Mouse (Mus musculus): ENCODE data around the gene Atxn3. TPM values are rescaled to one million over a fixed set of nuclear protein-coding genes. Genes with fewer than 3 reads are reported as not detected.
A peak's percentile ranks its signal among the peaks of the same experiment; 100 is the strongest.
"Not testable (repeated sequence)": the region's sequence is repeated elsewhere in the genome, so short reads cannot be mapped to it uniquely, and the experiment has no call there.

Atxn3 gene
- polyA plus RNA-seq, 1 experiment from 2014 or later: 16.1 TPM

DNA sequence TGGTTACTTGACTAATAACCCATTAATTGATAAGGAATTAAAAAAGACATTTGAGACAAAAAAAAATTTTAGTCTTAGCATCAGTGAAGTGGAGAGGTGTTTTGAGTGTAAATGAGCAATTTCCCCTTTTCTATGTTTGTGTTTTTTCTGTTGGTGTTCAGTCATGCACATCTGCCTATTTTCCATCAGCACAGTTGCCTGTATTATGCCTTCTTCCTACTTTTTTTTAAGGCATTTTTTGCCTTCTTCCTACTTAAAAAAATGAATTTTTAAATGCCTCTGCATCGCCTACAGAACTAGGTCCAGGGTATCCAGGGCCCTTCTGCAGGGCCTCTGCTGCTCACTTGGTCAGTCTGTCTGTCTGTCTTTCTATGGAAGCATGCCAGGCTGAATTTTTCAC is 20.5 kb upstream of the Atxn3 start:
- CTCF ChIA-PET: no interaction called here
- POLR2A ChIA-PET: interaction anchor here (1.0 kb wide), 1 partner anchor 20 kb away, joined by 5 read pairs; no protein-coding TSS in a partner anchor
- in situ Hi-C loops (cut with MboI; ENCODE audit: low pct_unique_long_range_greater_than_20kb): loop anchor here (25.0 kb wide), 1 partner anchor 784 kb away; the partner anchor contains the start of genes Gm20604, Gm28051, Gon7 and Ubr7
- H3K27me3 ChIP-seq: no peaks in the 10 kb centered on the region
- no peak for TF ChIP-seq CTCF (IDR thresholded peaks at IDR 0.05)
- ATAC-seq (no peak), DNase-seq (ENCODE audit: low read depth, low spot score) (no peak)

GRCm38 (mm10) chr12:101978162-101978561 is 20.1 kb upstream of the Atxn3 start:
- ATAC-seq (no peak), DNase-seq (ENCODE audit: low read depth, low spot score) (no peak)
- TF ChIP-seq CTCF (IDR thresholded peaks at IDR 0.05): no peak
- ChIA-PET CTCF (no interaction called here), POLR2A (interaction anchor here (0.6 to 1.0 kb wide), 2 partner anchors 19 to 1248 kb away, joined by 3 to 5 read pairs; no protein-coding TSS in a partner anchor)
- no peaks in the 10 kb centered on the region for H3K27me3 ChIP-seq
- in situ Hi-C loops (cut with MboI; ENCODE audit: low pct_unique_long_range_greater_than_20kb): loop anchor here (25.0 kb wide), 1 partner anchor 784 kb away; the partner anchor contains the start of genes Gm20604, Gm28051, Gon7 and Ubr7

DNA sequence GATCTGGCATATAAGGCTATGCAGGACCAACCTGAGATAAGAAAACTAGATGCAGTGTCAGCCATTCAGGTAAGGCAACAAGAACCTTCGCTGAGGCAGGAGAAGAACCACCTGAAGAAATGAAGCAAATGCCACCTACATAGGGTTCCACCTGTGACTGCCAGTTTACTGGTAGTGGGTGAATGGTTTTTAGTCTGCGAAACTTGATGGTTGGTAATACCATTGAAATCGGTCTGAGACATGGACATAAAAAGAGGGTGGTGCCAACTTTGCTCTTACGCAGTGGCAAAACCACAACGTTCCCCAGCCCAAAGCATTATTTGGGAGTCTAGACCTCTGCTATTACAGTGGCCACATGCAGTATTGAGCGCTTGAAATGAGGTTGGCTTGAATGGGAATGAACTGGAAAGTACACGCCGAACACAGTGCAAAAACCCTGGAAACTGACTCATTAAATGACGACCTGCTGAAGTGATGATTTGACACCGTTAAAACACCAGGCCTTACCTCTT is 19.4 kb upstream of the Atxn3 start:
- POLR2A ChIA-PET: interaction anchor here (0.6 kb wide), 1 partner anchor 1248 kb away, joined by 3 read pairs; no protein-coding TSS in a partner anchor
- TF ChIP-seq CTCF (IDR thresholded peaks at IDR 0.05): no peak
- DNase-seq (ENCODE audit: low read depth, low spot score) (no peak), ATAC-seq (no peak)
- CTCF ChIA-PET: no interaction called here
- in situ Hi-C loops (cut with MboI; ENCODE audit: low pct_unique_long_range_greater_than_20kb): loop anchor here (25.0 kb wide), 1 partner anchor 785 kb away; the partner anchor contains the start of genes Gm20604, Gm28051, Gon7 and Ubr7
- H3K27me3 ChIP-seq: no peaks in the 10 kb centered on the region

- ATAC-seq (peak; percentile 18), DNase-seq (ENCODE audit: low read depth, low spot score) (no peak)
- H3K27me3 ChIP-seq: no peaks in the 10 kb centered on the region
- TF ChIP-seq CTCF (IDR thresholded peaks at IDR 0.05): no peak
- CTCF ChIA-PET: interaction anchor here (1.1 to 1.2 kb wide), 2 partner anchors 15 to 20 kb away, joined by 3 read pairs; no protein-coding TSS in a partner anchor
- POLR2A ChIA-PET: interaction anchor here (1.0 kb wide), 1 partner anchor 13 kb away, joined by 3 read pairs; no protein-coding TSS in a partner anchor
- in situ Hi-C loops (cut with MboI; ENCODE audit: low pct_unique_long_range_greater_than_20kb): loop anchor here (25.0 kb wide), 1 partner anchor 785 kb away; the partner anchor contains the start of genes Gm20604, Gm28051, Gon7 and Ubr7
Observed at GRCm38 (mm10) chr12:101976651-101977403, 18.8 kb upstream of the Atxn3 start.

- ATAC-seq (peak; percentile 95), DNase-seq (ENCODE audit: low read depth, low spot score) (no peak)
- no peak for TF ChIP-seq CTCF (IDR thresholded peaks at IDR 0.05)
- in situ Hi-C loops (cut with MboI; ENCODE audit: low pct_unique_long_range_greater_than_20kb): loop anchor here (25.0 kb wide), 1 partner anchor 786 kb away; the partner anchor contains the start of genes Gm20604, Gm28051, Gon7 and Ubr7
- ChIA-PET CTCF (interaction anchor here (0.9 to 1.2 kb wide), 3 partner anchors 16 to 21 kb away, joined by 3 read pairs; no protein-coding TSS in a partner anchor), POLR2A (interaction anchor here (0.6 to 1.0 kb wide), 2 partner anchors 14 to 118 kb away, joined by 3 to 11 read pairs; no protein-coding TSS in a partner anchor)
- H3K27me3 ChIP-seq: no peaks in the 10 kb centered on the region
Observed at GRCm38 (mm10) chr12:101975601-101976571, 17.8 kb upstream of the Atxn3 start, which contains the start of gene Cpsf2. Gene Cpsf2, plus strand, starts transcription at chr12:101975988.

DNA sequence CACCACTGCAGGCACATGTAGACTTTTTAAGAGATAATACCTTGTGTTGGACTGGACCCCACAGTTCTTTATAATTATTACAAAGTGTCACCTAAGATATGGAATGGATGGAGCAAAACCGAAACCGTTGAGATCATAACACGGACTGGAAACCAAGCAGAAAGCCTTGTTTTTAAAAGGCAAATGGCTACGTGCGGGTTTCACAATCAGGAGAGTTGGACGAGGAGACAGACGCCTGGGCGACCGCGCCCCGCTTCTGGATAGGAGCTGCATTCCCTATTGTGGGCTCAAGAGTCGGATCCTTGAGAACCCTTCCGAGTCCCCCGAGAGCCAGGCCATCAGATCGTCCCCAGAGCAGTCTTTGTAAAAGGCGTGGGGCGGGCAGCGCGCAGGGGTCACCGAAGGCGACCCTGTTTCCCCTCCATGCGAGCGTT is 17.1 kb upstream of the Atxn3 start:
- no peak for DNase-seq (ENCODE audit: low read depth, low spot score)
- in situ Hi-C loops (cut with MboI; ENCODE audit: low pct_unique_long_range_greater_than_20kb): loop anchor here (25.0 kb wide), 1 partner anchor 787 kb away; the partner anchor contains the start of genes Gm20604, Gm28051, Gon7 and Ubr7
- ChIA-PET POLR2A (no interaction called here), CTCF (interaction anchor here (0.9 kb wide), 1 partner anchor 17 kb away, joined by 3 read pairs; no protein-coding TSS in a partner anchor)
- ATAC-seq: peak; percentile 13
- no peak for TF ChIP-seq CTCF (IDR thresholded peaks at IDR 0.05)
- H3K27me3 ChIP-seq: no peaks in the 10 kb centered on the region

GRCm38 (mm10) chr12:101974571-101974970 is 16.5 kb upstream of the Atxn3 start:
- CTCF ChIA-PET: interaction anchor here (0.9 kb wide), 1 partner anchor 16 kb away, joined by 3 read pairs; no protein-coding TSS in a partner anchor
- TF ChIP-seq CTCF (IDR thresholded peaks at IDR 0.05): no peak
- DNase-seq (ENCODE audit: low read depth, low spot score): no peak
- no peaks in the 10 kb centered on the region for H3K27me3 ChIP-seq
- in situ Hi-C loops (cut with MboI; ENCODE audit: low pct_unique_long_range_greater_than_20kb): no loop called here
- POLR2A ChIA-PET: interaction anchor here (0.6 to 0.7 kb wide), 2 partner anchors 30 to 441 kb away, joined by 3 to 5 read pairs; no protein-coding TSS in a partner anchor
- ATAC-seq: no peak

- no peak for TF ChIP-seq CTCF (IDR thresholded peaks at IDR 0.05)
- ChIA-PET CTCF (interaction anchor here (1.6 kb wide), 1 partner anchor 12 kb away, joined by 3 read pairs; no protein-coding TSS in a partner anchor), POLR2A (no interaction called here)
- no peak for DNase-seq (ENCODE audit: low read depth, low spot score)
- in situ Hi-C loops (cut with MboI; ENCODE audit: low pct_unique_long_range_greater_than_20kb): no loop called here
- no peaks in the 10 kb centered on the region for H3K27me3 ChIP-seq
- ATAC-seq: no peak
Observed at GRCm38 (mm10) chr12:101972230-101972629, 14.2 kb upstream of the Atxn3 start.

DNA sequence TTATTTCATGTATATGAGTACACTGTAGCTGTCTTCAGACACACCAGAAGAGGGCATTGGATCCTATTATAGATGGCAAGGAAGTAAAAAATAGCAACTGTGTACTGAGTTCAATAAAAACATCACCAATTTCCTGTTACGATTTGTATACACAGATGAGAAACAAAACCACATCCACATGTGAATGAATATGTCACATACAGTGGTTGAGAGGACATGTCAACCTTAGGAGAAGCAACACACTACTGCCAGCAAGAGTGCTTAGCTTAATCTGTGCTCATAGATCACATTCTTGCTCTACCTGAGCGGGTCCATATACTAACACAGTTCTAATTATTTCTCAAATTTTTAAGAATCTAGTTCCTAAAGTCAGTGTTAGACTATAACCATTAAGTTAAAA is 13.3 kb upstream of the Atxn3 start:
- no peak for ATAC-seq
- CTCF ChIA-PET: no interaction called here
- POLR2A ChIA-PET: no interaction called here
- TF ChIP-seq CTCF (IDR thresholded peaks at IDR 0.05): no peak
- H3K27me3 ChIP-seq: no peaks in the 10 kb centered on the region
- no peak for DNase-seq (ENCODE audit: low read depth, low spot score)
- in situ Hi-C loops (cut with MboI; ENCODE audit: low pct_unique_long_range_greater_than_20kb): no loop called here

GRCm38 (mm10) chr12:101958960-101959780 is 1.1 kb upstream of the Atxn3 start:
- in situ Hi-C loops (cut with MboI; ENCODE audit: low pct_unique_long_range_greater_than_20kb); ATAC-seq; H3K27me3 ChIP-seq; DNase-seq (ENCODE audit: low read depth, low spot score): not testable (repeated sequence)
- POLR2A ChIA-PET: interaction anchor here (0.7 to 1.0 kb wide), 3 partner anchors 19 to 665 kb away, joined by 3 to 5 read pairs (median 4); no protein-coding TSS in a partner anchor
- CTCF ChIA-PET: interaction anchor here (0.7 to 1.3 kb wide), 3 partner anchors 10 to 16 kb away, joined by 3 to 4 read pairs (median 3); no protein-coding TSS in a partner anchor
